Mouse (Mus musculus): ENCODE data around the gene A630089N07Rik. TPM values are rescaled to one million over a fixed set of nuclear protein-coding genes. Genes with fewer than 3 reads are reported as not detected.

The A630089N07Rik gene
- polyA plus RNA-seq, 1 experiment from 2014 or later = 16.5 TPM

DNA sequence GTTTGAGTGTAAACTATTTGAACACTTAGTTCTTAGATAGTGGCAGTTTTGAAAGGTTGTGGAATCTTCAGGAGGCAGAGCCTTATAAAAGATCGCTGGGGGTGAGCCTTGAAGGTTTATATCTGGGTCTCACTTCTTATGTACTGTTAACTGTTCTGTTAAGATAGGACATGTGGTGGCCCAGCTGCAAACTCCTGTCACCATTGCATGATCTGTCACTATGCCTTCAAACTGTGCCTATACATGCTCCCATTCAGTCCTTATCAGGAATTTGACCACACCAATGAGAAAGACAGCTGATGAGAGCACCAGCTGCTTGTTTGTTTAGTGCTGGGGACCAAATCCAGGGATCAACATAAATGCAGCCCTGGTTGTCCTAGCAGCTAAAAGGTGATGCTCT is 105.0 kb downstream of the A630089N07Rik start:
- no peak for ATAC-seq (ENCODE audit: low read depth)
- no peak overlapping the region for H3K9ac ChIP-seq (replicated peaks; ENCODE audit: low read depth, low read length)
- no peaks in the 10 kb centered on the region for H3K36me3 ChIP-seq (ENCODE audit: control insufficient read depth, insufficient read depth, low read length)
- H3K4me3 ChIP-seq (ENCODE audit: low read depth, low read length) = no peak overlapping the region
- no peaks in the 10 kb centered on the region for H3K9me3 ChIP-seq (ENCODE audit: control insufficient read depth, low read length)
- no peak overlapping the region for H3K4me2 ChIP-seq (ENCODE audit: low read depth, low read length)
- no peaks in the 10 kb centered on the region for H3K27me3 ChIP-seq (ENCODE audit: control insufficient read depth, insufficient read depth, low read length)
- 71% methylated on average over 1 of the region's 1 CpGs for WGBS
- H3K27ac ChIP-seq (ENCODE audit: low read depth, low read length) = no peak overlapping the region
- no peaks in the 10 kb centered on the region for H3K4me1 ChIP-seq (ENCODE audit: control insufficient read depth, insufficient read depth, low read length)

DNA sequence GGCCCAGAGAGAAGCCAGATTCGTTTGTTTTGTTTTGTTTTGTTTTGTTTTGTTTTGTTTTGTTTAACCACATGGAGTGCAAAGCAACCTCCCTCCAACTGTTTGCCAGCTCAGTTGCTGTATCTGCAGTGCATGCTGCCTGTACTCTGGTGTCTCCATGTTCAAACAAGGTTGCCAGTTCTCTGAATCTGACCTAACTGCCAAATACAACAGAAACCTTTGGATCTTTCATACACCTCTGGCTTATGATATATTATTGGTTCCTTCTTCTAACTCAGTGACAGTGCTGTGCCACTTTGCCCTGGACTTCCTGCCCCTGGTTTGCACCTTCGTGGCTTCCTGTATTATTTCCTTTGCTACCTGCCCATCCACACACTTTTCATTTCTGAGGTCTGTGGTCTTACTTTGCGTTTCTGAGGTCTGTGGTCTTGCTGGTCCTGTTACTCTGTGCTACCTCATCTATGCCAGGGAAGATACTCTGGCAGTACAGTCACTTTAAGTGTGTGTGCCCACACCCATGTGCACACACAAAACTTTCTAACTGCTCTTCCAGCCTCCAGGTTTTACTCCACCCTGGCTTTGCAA is 118.2 kb downstream of the A630089N07Rik start:
- Histone ChIP-seq H3K36me3 (ENCODE audit: control insufficient read depth, insufficient read depth, low read length) (no peaks in the 10 kb centered on the region), H3K4me3 (ENCODE audit: low read depth, low read length) (no peak overlapping the region)

DNA sequence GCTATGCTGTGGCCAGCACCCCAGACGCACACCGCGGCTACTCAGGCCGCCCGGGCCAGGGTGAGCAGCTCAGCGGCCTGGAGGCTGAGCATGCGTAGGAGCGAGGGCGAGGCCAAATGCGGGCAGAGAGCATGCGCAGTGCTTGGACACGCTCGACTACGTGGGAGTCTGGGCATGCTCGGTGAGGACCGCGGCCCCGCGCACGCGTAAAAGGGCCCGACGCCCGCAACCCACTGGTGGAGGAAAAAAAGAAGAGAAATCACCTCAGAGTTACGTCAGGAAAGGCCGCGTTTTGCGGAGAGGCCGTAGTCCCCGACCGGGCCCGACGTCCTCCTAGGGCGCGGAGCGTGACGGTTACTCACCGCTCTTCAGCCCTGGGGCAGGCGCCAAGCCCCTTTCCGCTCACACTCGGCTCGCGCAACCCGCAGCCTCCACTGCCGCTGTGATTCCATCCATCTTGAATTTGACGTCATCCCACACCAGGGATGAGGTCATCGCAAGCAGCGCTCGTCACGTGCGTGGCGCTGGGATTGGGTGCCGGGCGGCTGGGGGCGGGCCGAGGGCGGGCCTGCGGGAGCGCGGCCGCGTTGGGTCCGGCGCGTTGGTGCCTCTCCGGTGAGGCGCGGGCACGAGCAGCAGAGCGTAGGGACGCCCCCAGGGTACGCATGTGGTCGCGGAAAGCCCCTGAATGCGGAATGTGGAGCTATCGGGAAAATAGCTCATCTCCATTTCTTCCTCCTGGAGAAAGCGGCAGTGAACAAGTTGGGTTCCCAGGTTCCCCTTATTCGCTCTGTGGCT is 119.9 kb downstream of the A630089N07Rik start, which contains the start of the genes C2cd2 and Zbtb21:
TSS of gene C2cd2 (minus strand) at position 448 of the 798 bp plus-strand sequence.
TSS of gene Zbtb21 (minus strand) at position 472 of the 798 bp plus-strand sequence.
- Histone ChIP-seq H3K36me3 (ENCODE audit: control insufficient read depth, insufficient read depth, low read length) (no peaks in the 10 kb centered on the region), H3K4me3 (ENCODE audit: low read depth, low read length) (peak within 1 kb of the TSS; percentile 75), H3K27ac (ENCODE audit: low read depth, low read length) (peak within 1 kb of the TSS; percentile 99), H3K4me2 (ENCODE audit: low read depth, low read length) (peak within 1 kb of the TSS; percentile 84), H3K4me1 (ENCODE audit: control insufficient read depth, insufficient read depth, low read length) (peaks cover 10% of the 10 kb centered on the region; the same call in 1 of the 2 replicates), H3K27me3 (ENCODE audit: control insufficient read depth, insufficient read depth, low read length) (no peaks in the 10 kb centered on the region; the same call in 1 of the 2 replicates), H3K9me3 (ENCODE audit: control insufficient read depth, low read length) (no peaks in the 10 kb centered on the region), H3K9ac (replicated peaks; ENCODE audit: low read depth, low read length) (peak within 1 kb of the TSS; percentile 92)
- ATAC-seq (ENCODE audit: low read depth) = peak; percentile 99
- under 1% methylated on average over 78 of the region's 78 CpGs for WGBS

More for the DNA sequence above, 118.2 kb downstream of the A630089N07Rik start:
- H3K27me3 ChIP-seq (ENCODE audit: control insufficient read depth, insufficient read depth, low read length) = no peaks in the 10 kb centered on the region; the same call in 1 of the 2 replicates
- peaks cover 10% of the 10 kb centered on the region; the same call in 1 of the 2 replicates for H3K4me1 ChIP-seq (ENCODE audit: control insufficient read depth, insufficient read depth, low read length)
- no peaks in the 10 kb centered on the region for H3K9me3 ChIP-seq (ENCODE audit: control insufficient read depth, low read length)
- H3K27ac ChIP-seq (ENCODE audit: low read depth, low read length) = no peak overlapping the region
- H3K4me2 ChIP-seq (ENCODE audit: low read depth, low read length) = no peak overlapping the region
- WGBS = 85% methylated on average over 3 of the region's 3 CpGs
- ATAC-seq (ENCODE audit: low read depth) = no peak
- no peak overlapping the region for H3K9ac ChIP-seq (replicated peaks; ENCODE audit: low read depth, low read length)

DNA sequence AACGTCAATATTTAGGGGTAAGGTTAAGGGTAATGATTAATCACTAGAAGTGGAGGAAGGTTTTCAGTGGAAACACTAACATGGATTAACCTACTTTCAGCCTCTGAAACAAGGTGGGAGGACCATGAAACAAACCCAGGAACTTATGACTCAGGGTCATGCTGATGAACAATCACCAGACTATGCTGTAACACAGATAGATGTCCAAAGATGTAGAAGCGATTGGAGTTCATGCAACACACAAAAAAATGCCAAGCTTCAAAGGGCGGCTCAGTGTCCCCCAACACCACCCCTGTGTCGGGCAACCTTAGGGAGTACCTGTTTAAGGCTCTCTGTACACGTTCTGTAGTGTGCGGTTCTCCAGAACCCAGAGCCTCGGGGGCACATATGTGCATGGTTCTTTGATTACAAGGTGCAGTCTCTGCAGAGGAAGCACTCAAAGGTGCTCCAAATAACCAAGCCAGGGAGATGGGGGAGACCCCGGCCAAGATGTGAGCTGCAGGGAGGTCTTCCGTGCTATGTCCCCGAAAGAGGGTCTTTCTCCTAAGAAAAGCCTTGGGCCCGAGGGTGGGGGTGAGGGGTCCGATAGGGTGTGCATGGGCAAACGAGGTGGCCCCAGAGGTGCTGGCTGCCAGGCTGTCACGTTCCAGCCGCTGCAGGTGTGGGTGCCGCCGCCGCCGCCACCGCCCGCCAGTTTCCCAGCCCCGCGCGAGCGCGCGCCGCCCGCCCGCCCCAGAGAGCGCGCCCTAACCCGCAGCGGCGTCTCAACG is 120.7 kb downstream of the A630089N07Rik start:
- H3K9me3 ChIP-seq (ENCODE audit: control insufficient read depth, low read length) = no peaks in the 10 kb centered on the region
- peaks cover 10% of the 10 kb centered on the region; the same call in 1 of the 2 replicates for H3K4me1 ChIP-seq (ENCODE audit: control insufficient read depth, insufficient read depth, low read length)
- peak overlapping the region; percentile 75 for H3K4me3 ChIP-seq (ENCODE audit: low read depth, low read length)
- WGBS = 10% methylated on average over 29 of the region's 36 CpGs
- peak overlapping the region; percentile 99 for H3K27ac ChIP-seq (ENCODE audit: low read depth, low read length)
- H3K9ac ChIP-seq (replicated peaks; ENCODE audit: low read depth, low read length) = peak overlapping the region; percentile 92
- no peaks in the 10 kb centered on the region; the same call in 1 of the 2 replicates for H3K27me3 ChIP-seq (ENCODE audit: control insufficient read depth, insufficient read depth, low read length)
- no peaks in the 10 kb centered on the region for H3K36me3 ChIP-seq (ENCODE audit: control insufficient read depth, insufficient read depth, low read length)
- peak overlapping the region; percentile 84 for H3K4me2 ChIP-seq (ENCODE audit: low read depth, low read length)
- ATAC-seq (ENCODE audit: low read depth) = peak; percentile 49

DNA sequence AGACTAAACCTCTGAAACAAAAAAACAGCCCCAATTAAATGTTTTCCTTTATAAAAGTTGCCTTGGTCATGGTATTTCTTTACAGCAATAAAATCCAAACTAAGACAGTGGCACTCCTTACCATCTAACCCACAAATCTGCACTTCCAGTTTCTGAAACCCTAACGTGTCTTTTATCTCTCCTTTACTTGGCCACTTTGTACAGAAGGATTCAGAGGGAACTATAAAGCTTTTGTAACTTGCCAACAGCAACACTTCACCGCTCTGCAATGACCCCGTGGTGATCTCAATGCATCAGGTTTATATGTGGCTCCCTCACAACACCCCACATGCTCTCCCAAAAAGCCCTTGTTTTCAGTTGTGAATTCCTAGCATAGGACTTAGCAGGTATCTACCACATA is 121.9 kb downstream of the A630089N07Rik start:
- Histone ChIP-seq H3K4me3 (ENCODE audit: low read depth, low read length) (no peak overlapping the region), H3K27me3 (ENCODE audit: control insufficient read depth, insufficient read depth, low read length) (no peaks in the 10 kb centered on the region; the same call in 1 of the 2 replicates), H3K4me2 (ENCODE audit: low read depth, low read length) (no peak overlapping the region), H3K9ac (replicated peaks; ENCODE audit: low read depth, low read length) (no peak overlapping the region), H3K27ac (ENCODE audit: low read depth, low read length) (no peak overlapping the region), H3K36me3 (ENCODE audit: control insufficient read depth, insufficient read depth, low read length) (no peaks in the 10 kb centered on the region), H3K9me3 (ENCODE audit: control insufficient read depth, low read length) (no peaks in the 10 kb centered on the region), H3K4me1 (ENCODE audit: control insufficient read depth, insufficient read depth, low read length) (peaks cover 10% of the 10 kb centered on the region; the same call in 1 of the 2 replicates)
- ATAC-seq (ENCODE audit: low read depth) = no peak
- WGBS = 91% methylated on average over 3 of the region's 3 CpGs

DNA sequence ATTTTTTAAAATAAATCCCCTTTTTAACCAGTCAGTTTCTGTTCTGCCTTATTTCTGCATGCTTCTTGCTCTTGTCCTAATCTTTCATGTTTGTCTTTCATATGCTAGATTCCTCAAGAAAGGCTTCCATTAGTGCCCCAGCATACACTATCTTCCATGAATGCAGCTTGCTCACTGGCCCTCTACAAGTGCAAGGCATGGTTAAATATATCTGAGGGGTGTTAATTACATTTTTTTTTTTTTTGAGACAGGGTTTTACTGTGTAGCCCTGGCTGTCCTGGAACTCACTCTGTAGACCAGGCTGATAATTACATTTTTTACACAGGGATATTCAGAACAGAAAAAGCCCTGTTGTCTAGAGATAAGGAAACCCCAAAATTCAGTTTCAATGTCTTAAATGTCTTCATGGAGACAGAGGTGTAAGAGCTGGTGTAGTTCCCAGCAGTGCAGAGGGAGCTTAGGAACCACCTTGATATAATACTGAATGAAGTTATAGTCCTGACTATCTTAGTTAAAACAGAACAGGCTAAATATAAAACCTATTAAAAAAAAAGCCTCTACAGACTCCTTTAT is 123.8 kb downstream of the A630089N07Rik start:
- H3K4me3 ChIP-seq (ENCODE audit: low read depth, low read length) = no peak overlapping the region
- ATAC-seq (ENCODE audit: low read depth) = no peak
- peaks cover 10% of the 10 kb centered on the region; the same call in 1 of the 2 replicates for H3K4me1 ChIP-seq (ENCODE audit: control insufficient read depth, insufficient read depth, low read length)
- H3K27ac ChIP-seq (ENCODE audit: low read depth, low read length) = no peak overlapping the region
- H3K27me3 ChIP-seq (ENCODE audit: control insufficient read depth, insufficient read depth, low read length) = no peaks in the 10 kb centered on the region; the same call in 1 of the 2 replicates
- no peak overlapping the region for H3K9ac ChIP-seq (replicated peaks; ENCODE audit: low read depth, low read length)
- no peaks in the 10 kb centered on the region for H3K9me3 ChIP-seq (ENCODE audit: control insufficient read depth, low read length)
- H3K36me3 ChIP-seq (ENCODE audit: control insufficient read depth, insufficient read depth, low read length) = no peaks in the 10 kb centered on the region; the same call in 1 of the 2 replicates
- no peak overlapping the region for H3K4me2 ChIP-seq (ENCODE audit: low read depth, low read length)

DNA sequence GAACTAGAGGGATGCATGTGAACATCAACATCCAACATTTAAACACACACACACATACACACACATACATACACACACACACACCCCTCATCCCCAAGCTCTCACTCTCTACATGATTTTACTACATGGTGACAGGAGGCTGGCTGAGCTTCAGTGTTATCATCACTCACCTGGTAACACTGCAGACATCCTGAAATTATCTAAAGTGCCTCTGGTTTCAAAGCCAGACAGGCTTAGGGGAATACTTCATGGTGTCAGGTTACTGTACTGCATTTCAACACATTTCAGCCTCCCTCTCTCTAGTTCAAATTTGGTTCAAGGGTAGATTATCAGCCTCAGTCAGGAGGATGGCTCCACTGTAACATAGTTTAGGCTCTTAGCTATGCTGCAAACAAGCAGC is 124.6 kb downstream of the A630089N07Rik start:
- Histone ChIP-seq H3K27ac (ENCODE audit: low read depth, low read length) (no peak overlapping the region), H3K9ac (replicated peaks; ENCODE audit: low read depth, low read length) (no peak overlapping the region), H3K4me3 (ENCODE audit: low read depth, low read length) (no peak overlapping the region), H3K9me3 (ENCODE audit: control insufficient read depth, low read length) (no peaks in the 10 kb centered on the region), H3K4me1 (ENCODE audit: control insufficient read depth, insufficient read depth, low read length) (peaks cover 10% of the 10 kb centered on the region; the same call in 1 of the 2 replicates), H3K36me3 (ENCODE audit: control insufficient read depth, insufficient read depth, low read length) (no peaks in the 10 kb centered on the region; the same call in 1 of the 2 replicates), H3K27me3 (ENCODE audit: control insufficient read depth, insufficient read depth, low read length) (no peaks in the 10 kb centered on the region; the same call in 1 of the 2 replicates), H3K4me2 (ENCODE audit: low read depth, low read length) (no peak overlapping the region)
- no peak for ATAC-seq (ENCODE audit: low read depth)

DNA sequence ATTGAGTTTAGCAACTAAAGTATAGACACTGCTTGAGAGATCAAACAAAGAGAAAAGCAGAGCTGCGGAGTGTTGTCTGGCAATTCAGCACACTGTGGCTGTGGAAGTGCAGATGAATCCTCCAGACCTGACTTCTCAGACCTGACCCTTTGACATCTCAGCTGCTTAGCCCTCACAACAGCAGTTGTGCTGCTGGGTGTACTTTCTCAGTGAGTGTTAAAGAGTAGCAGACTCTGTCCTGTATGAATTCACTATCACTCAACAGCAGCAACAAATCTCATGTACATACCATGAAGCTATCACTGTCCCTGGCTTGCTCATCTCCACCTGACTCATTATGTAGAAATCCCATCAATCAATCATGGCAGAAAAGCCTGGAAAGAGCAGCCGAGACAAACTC is 126.2 kb downstream of the A630089N07Rik start:
- no peak overlapping the region for H3K4me2 ChIP-seq (ENCODE audit: low read depth, low read length)
- no peak overlapping the region for H3K4me3 ChIP-seq (ENCODE audit: low read depth, low read length)
- H3K4me1 ChIP-seq (ENCODE audit: control insufficient read depth, insufficient read depth, low read length) = peaks cover 4% of the 10 kb centered on the region; the same call in 1 of the 2 replicates
- H3K36me3 ChIP-seq (ENCODE audit: control insufficient read depth, insufficient read depth, low read length) = peaks cover 6% of the 10 kb centered on the region; the same call in 1 of the 2 replicates
- WGBS = 76% methylated on average over 2 of the region's 2 CpGs
- ATAC-seq (ENCODE audit: low read depth) = no peak
- H3K9me3 ChIP-seq (ENCODE audit: control insufficient read depth, low read length) = no peaks in the 10 kb centered on the region
- H3K27ac ChIP-seq (ENCODE audit: low read depth, low read length) = no peak overlapping the region
- no peaks in the 10 kb centered on the region for H3K27me3 ChIP-seq (ENCODE audit: control insufficient read depth, insufficient read depth, low read length)
- H3K9ac ChIP-seq (replicated peaks; ENCODE audit: low read depth, low read length) = no peak overlapping the region
